Mouse (Mus musculus): ENCODE data around the gene Tram2.

Tram2 gene

GRCm38 (mm10) chr1:21067536-21068221 lies 11.3 kb downstream of the Tram2 start:
- DNase-seq (ENCODE audit: low spot score) = no peak

- DNase-seq (ENCODE audit: low spot score) = no peak
Measured at GRCm38 (mm10) chr1:21064153-21064552, 14.9 kb downstream of the Tram2 start.

DNA sequence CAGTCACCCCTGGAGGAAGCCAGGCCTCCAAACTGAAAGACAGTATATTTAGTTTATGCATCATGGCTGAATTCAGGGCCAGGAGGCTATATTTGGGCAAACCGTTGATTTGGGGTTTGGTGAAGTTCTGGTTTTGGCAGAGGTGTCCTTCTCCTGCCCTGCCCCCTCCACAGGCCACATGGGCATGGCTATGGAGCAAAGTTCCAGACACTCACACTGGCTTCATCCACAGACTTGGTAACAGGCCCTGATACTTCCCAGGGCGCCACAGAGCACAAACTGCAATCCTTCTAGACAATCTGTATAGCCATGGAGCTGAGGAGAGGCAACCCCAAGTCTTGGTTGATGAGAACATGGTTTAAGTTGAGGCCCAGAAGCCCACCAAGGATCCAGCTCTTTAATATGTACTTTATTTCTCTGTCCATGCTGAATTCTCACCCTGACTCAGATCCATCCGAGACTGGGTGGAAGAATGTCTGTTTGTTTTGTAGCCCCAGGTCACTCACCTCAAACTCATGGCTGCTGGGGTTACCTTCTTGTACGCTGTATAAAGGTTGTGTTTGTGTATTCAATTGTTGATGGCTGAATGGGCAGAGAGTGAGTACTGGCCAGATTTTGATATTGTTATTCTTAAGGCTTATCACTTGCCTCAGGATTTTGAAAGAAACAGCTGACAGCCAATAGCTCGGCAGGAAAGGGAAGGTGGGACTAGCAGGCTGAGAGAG lies 19.5 kb downstream of the Tram2 start:
- no peak for DNase-seq (ENCODE audit: low spot score)

GRCm38 (mm10) chr1:21053009-21053408 lies 26.0 kb downstream of the Tram2 start:
- no peak for DNase-seq (ENCODE audit: low spot score)

- no peak for DNase-seq (ENCODE audit: low spot score)
Measured at GRCm38 (mm10) chr1:21052608-21053007, 26.4 kb downstream of the Tram2 start.

DNA sequence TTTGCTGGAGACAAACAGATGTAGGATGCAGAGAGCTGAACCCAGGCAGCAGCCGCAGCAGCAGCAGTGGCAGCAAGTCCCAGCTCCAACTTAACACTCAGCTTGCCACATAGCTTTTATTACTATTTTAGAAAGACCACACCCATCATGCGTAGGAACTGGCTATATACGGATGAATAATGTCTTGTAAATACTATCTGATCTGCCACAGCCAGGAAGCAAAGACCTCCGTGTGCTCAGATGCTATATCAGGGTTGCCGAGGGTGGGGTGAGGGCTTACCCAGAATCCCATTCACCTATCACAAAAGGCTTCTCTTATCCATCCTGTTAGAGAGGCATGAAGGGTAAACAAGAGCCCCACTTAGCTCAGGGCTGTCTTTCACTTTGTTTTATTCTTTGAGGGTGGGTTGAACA lies 26.9 kb downstream of the Tram2 start:
- DNase-seq (ENCODE audit: low spot score) = no peak

GRCm38 (mm10) chr1:21049005-21049404 lies 30.0 kb downstream of the Tram2 start:
- DNase-seq (ENCODE audit: low spot score) = no peak

- DNase-seq (ENCODE audit: low spot score) = no peak
Measured at GRCm38 (mm10) chr1:21048402-21048801, 30.6 kb downstream of the Tram2 start.

GRCm38 (mm10) chr1:21042461-21042860 lies 36.6 kb downstream of the Tram2 start:
- DNase-seq (ENCODE audit: low spot score) = no peak

DNA sequence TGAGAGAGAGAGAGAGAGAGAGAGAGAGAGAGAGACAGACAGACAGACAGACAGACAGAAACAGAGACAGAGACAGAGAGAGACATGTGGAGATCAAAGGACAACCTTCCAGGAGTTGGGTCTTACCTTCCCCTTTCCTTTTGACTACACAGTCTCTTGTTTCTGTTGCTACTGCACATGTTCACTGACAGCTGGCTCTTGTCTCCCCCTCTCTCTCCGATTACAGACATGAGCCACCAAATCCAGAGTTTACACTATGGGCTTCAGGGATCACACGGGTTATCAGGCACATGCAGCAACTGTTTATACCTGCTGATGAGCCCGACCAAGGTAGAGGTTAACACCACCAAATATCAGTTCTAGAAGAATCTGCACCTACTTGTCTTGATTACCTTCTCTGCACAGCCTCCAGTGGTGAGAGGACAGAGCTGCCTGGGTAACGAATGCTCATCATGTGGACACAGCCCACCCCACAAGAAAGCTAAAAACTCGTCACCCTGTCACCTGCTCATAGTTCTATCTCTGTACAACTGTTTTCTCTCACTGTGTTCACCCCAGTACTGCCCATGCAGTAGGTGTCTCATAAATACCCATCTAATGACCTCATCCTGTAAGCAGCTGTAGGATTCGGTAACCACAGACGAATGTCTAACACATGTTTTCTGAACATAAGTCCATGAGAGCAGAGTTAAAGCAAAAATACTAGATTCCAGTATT lies 38.3 kb downstream of the Tram2 start:
- no peak for DNase-seq (ENCODE audit: low spot score)

- no peak for DNase-seq (ENCODE audit: low spot score)
Measured at GRCm38 (mm10) chr1:21040173-21040572, 38.9 kb downstream of the Tram2 start.

GRCm38 (mm10) chr1:21039564-21039963 lies 39.5 kb downstream of the Tram2 start:
- no peak for DNase-seq (ENCODE audit: low spot score)

GRCm38 (mm10) chr1:21037881-21038601 lies 41.0 kb downstream of the Tram2 start:
- no peak for DNase-seq (ENCODE audit: low spot score)

DNA sequence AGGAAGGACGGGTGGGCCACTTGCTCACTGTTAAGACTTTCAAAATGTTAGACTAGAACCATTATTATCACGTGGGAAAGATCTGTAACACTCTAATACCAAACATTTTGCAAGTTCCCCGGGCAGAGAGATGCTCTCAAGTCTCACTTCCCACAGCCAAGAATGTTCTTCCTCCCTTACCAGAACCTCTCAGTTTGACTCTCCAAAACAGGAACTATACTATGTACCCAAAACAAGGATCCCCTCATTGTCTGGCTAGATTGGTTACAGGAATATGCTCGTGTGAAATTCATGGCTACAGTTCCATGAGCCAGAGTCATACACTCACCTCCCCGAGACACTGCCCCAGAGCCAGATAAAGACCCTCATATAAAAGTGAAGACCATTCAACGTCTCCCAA lies 43.2 kb downstream of the Tram2 start:
- no peak for DNase-seq (ENCODE audit: low spot score)

GRCm38 (mm10) chr1:21033792-21034119 lies 45.3 kb downstream of the Tram2 start:
- no peak for DNase-seq (ENCODE audit: low spot score)

GRCm38 (mm10) chr1:21033065-21033791 lies 45.8 kb downstream of the Tram2 start:
- DNase-seq (ENCODE audit: low spot score) = no peak

DNA sequence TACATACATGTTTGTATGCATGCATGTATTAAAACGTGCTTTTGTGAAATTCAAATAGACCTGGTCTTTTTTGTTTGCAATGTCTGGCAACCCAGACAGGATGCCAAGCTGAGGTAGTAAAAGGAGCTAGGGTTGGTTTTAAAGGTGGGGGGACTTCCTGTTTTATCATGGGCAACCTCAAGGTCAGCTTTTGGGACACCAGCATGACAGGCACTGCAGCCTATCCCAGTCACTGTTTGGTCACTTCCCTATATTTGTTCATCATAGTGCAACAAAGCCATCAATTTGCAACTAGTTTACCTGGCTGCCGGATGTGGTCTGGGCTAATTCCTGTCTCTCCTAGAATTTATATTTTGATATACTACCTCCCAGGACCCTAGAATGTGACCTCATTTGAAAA lies 47.4 kb downstream of the Tram2 start:
- DNase-seq (ENCODE audit: low spot score) = no peak

DNA sequence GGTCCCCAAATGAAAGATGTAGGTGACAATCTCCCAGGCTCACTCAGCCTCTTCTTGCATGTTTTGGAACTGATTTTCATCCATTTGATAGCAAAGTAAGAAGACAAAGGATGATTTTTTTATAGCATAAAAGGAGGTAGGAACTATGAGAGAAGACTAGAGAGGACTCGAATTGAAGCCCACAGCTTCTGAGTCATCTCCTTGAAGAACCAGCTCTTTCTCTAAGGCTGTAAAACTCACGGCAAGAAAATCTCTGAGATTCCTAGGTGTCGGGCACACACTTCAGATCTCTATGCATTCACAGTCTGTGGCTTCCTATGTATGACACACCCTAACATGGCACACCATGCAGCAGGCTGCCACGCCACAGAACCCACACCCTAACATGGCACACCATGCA lies 50.0 kb downstream of the Tram2 start:
- no peak for DNase-seq (ENCODE audit: low spot score)

- DNase-seq (ENCODE audit: low spot score) = no peak
Measured at GRCm38 (mm10) chr1:21026534-21026933, 52.5 kb downstream of the Tram2 start.

DNA sequence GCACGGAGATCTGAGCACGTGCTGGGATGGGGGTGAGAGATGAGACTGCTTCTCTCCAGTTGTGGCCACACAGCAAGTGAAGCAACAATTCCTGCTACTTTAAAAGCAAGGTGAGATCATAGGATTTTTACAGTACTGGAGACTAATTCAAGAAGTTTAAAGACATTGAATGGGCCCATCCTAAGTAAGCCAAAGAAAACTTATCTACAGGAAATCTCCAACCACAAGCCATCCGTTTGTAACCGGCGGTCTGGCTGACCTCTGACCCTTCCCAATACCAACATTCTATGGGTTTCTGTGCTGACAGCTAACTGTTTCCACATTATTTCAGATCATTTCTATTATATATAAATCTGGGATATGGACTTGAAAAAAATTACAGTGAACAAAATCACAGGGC lies 53.8 kb downstream of the Tram2 start:
- no peak for DNase-seq (ENCODE audit: low spot score)

GRCm38 (mm10) chr1:21023101-21023500 lies 55.9 kb downstream of the Tram2 start:
- no peak for DNase-seq (ENCODE audit: low spot score)

GRCm38 (mm10) chr1:21014463-21014862 lies 64.6 kb downstream of the Tram2 start:
- no peak for DNase-seq (ENCODE audit: low spot score)
